Mouse (Mus musculus) CH12.LX (cell line): ENCODE measurements at regions not wholly inside any gene's neighbourhood (a gene's known extent, or its start where the extent isn't known, plus 50 kb on each side); places are given as distances from the start of the nearest gene placed in this dataset.

Experiments used
- DNase-seq: peaks from one replicate; pipeline ENCODE4 v3.0.0-alpha.2; 2013; ENCODE audit errors: extremely low read depth
- H3K27ac ChIP-seq: 2 replicates; pipeline ENCODE4 v1.5.1; 2012; ENCODE audit warnings: low read depth, mild to moderate bottlenecking, control low read depth, moderate library complexity; ENCODE audit not compliant: insufficient read depth
- H3K27me3 ChIP-seq: replicated peaks from 2 replicates; pipeline ENCODE3; 2012; ENCODE audit warnings: inconsistent platforms
- H3K36me3 ChIP-seq, 2 experiments: replicated peaks in 1 of 2; 2 replicates each; pipeline versions ENCODE3 to v1.6.1; 2012; ENCODE audit warnings: inconsistent platforms in 1 of 2, low read length in 1 of 2, mild to moderate bottlenecking in 1 of 2, mixed read lengths in 1 of 2, moderate library complexity in 1 of 2; ENCODE audit not compliant: control insufficient read depth in 1 of 2, insufficient read depth in 1 of 2
- H3K4me1 ChIP-seq, 2 experiments: 2 replicates each; pipeline ENCODE4 v1.6.1; 2012; ENCODE audit warnings: inconsistent platforms in 1 of 2, moderate library complexity in 1 of 2; ENCODE audit not compliant: insufficient read depth in 2 of 2, control insufficient read depth in 1 of 2
- H3K4me2 ChIP-seq: 2 replicates; pipeline ENCODE4 v1.6.1; 2012; ENCODE audit warnings: low read depth, mild to moderate bottlenecking, control low read depth; ENCODE audit not compliant: poor library complexity, insufficient read depth, severe bottlenecking
- H3K4me3 ChIP-seq, 3 experiments: fragments of 150-350 bp in 1 of 3; sonication (generic) in 1 of 3; replicated peaks in 1 of 3; 2 replicates each; pipeline versions ENCODE3 to v1.5.1; 2011 to 2012; ENCODE audit warnings: low read depth in 2 of 3, low read length in 2 of 3, mild to moderate bottlenecking in 2 of 3, moderate library complexity in 2 of 3, control low read depth in 1 of 3, improper control_type of control experiment in 1 of 3, inconsistent platforms in 1 of 3, mixed read lengths in 1 of 3; ENCODE audit not compliant: poor library complexity in 1 of 3
- H3K79me2 ChIP-seq: replicated peaks from 2 replicates; pipeline ENCODE4 v1.6.1; 2012; ENCODE audit warnings: mild to moderate bottlenecking, moderate library complexity; ENCODE audit not compliant: control insufficient read depth, poor library complexity, insufficient read depth, severe bottlenecking; ENCODE audit errors: extremely low read depth
- H3K9ac ChIP-seq: 2 replicates; pipeline ENCODE4 v1.6.1; 2012; ENCODE audit warnings: low read depth, mild to moderate bottlenecking, control low read depth, moderate library complexity; ENCODE audit not compliant: insufficient read depth
- H3K9me3 ChIP-seq: replicated peaks from 2 replicates; pipeline ENCODE3; 2012; ENCODE audit warnings: low read length, inconsistent platforms, mixed read lengths
- BHLHE40 ChIP-seq: IDR thresholded peaks from 2 replicates; pipeline ENCODE4 v1.6.1; 2011; ENCODE audit warnings: mild to moderate bottlenecking, low read depth, low read length, improper control_type of control experiment
- CHD2 ChIP-seq: IDR thresholded peaks from 2 replicates; pipeline ENCODE4 v1.6.1; 2011; ENCODE audit warnings: low read length, improper control_type of control experiment
- E2F4 ChIP-seq: IDR thresholded peaks from 2 replicates; pipeline ENCODE4 v1.6.1; 2011; ENCODE audit warnings: low read depth, low read length, improper control_type of control experiment; ENCODE audit not compliant: insufficient replicate concordance
- EP300 ChIP-seq: IDR thresholded peaks from 2 replicates; pipeline ENCODE4 v1.6.1; 2011; ENCODE audit warnings: low read length, improper control_type of control experiment
- JUN ChIP-seq: IDR thresholded peaks from 2 replicates; pipeline ENCODE4 v1.6.1; 2011; ENCODE audit warnings: low read depth, mild to moderate bottlenecking, low read length, improper control_type of control experiment, moderate library complexity; ENCODE audit not compliant: insufficient read depth
- JUND ChIP-seq: conservative IDR thresholded peaks from 2 replicates; pipeline ENCODE4 v1.6.1; 2011; ENCODE audit warnings: low read depth, low read length, improper control_type of control experiment
- KAT2A ChIP-seq: IDR thresholded peaks from 2 replicates; pipeline ENCODE4 v1.6.1; 2012; ENCODE audit warnings: low read length, improper control_type of control experiment, inconsistent platforms; ENCODE audit not compliant: insufficient replicate concordance
- MEF2A ChIP-seq: IDR thresholded peaks from 2 replicates; pipeline ENCODE4 v1.6.1; 2014; ENCODE audit warnings: low read depth, mild to moderate bottlenecking, inconsistent platforms, low read length, improper control_type of control experiment, borderline replicate concordance
- MXI1 ChIP-seq: IDR thresholded peaks from 2 replicates; pipeline ENCODE4 v1.6.1; 2011; ENCODE audit warnings: mild to moderate bottlenecking, low read depth, low read length, improper control_type of control experiment
- MYC ChIP-seq: IDR thresholded peaks from 2 replicates; pipeline ENCODE4 v1.6.1; 2011; ENCODE audit warnings: low read depth, mild to moderate bottlenecking, improper control_type of control experiment, low read length
- PAX5 ChIP-seq: IDR thresholded peaks from 2 replicates; pipeline ENCODE4 v1.6.1; 2012; ENCODE audit warnings: low read length, inconsistent platforms, mixed read lengths
- RAD21 ChIP-seq: IDR thresholded peaks from 2 replicates; pipeline ENCODE4 v1.6.1; 2011; ENCODE audit warnings: low read depth, mild to moderate bottlenecking, low read length, improper control_type of control experiment, moderate library complexity
- RCOR1 ChIP-seq: conservative IDR thresholded peaks from 2 replicates; pipeline ENCODE4 v1.6.1; 2012; ENCODE audit warnings: low read depth, mild to moderate bottlenecking, inconsistent platforms, low read length, improper control_type of control experiment
- SMC3 ChIP-seq: IDR thresholded peaks from 2 replicates; pipeline ENCODE4 v1.6.1; 2011; ENCODE audit warnings: low read depth, low read length, improper control_type of control experiment
- TBP ChIP-seq: conservative IDR thresholded peaks from 2 replicates; pipeline ENCODE4 v1.6.1; 2011; ENCODE audit warnings: low read depth, low read length, improper control_type of control experiment
- TCF12 ChIP-seq: IDR thresholded peaks from 2 replicates; pipeline ENCODE4 v1.6.1; 2014; ENCODE audit warnings: low read depth, mild to moderate bottlenecking, inconsistent platforms, low read length, improper control_type of control experiment
- UBTF ChIP-seq: IDR thresholded peaks from 2 replicates; pipeline ENCODE4 v1.6.1; 2012; ENCODE audit warnings: low read depth, mild to moderate bottlenecking, inconsistent platforms, low read length, improper control_type of control experiment, moderate library complexity
- ZC3H11A ChIP-seq: IDR thresholded peaks from 2 replicates; pipeline ENCODE4 v1.6.1; 2012; ENCODE audit warnings: low read depth, mild to moderate bottlenecking, inconsistent platforms, low read length, improper control_type of control experiment
- ZKSCAN1 ChIP-seq: IDR thresholded peaks from 2 replicates; pipeline ENCODE4 v1.6.1; 2012; ENCODE audit warnings: low read depth, inconsistent platforms, low read length, improper control_type of control experiment, borderline replicate concordance
- ZMIZ1 ChIP-seq: IDR thresholded peaks from 2 replicates; pipeline ENCODE4 v1.6.1; 2012; ENCODE audit warnings: low read depth, mild to moderate bottlenecking, inconsistent platforms, low read length, improper control_type of control experiment
- ZNF384 ChIP-seq: IDR thresholded peaks from 2 replicates; pipeline ENCODE4 v1.6.1; 2012; ENCODE audit warnings: low read depth, low read length, improper control_type of control experiment, inconsistent platforms
- dilution Hi-C: fragments of 300-500 bp; cut with MboI; formaldehyde crosslinking; loops from 2 replicates; pipeline ENCODE4 v1.14.3; 2020; ENCODE audit warnings: low sequenced_read_pairs; ENCODE audit not compliant: extremely low pct_unique_long_range_greater_than_20kb, extremely low pct_ligation_motif_present
- in situ Hi-C: fragments of 300-500 bp; cut with MboI; formaldehyde crosslinking; loops from 3 replicates; pipeline ENCODE4 v1.14.3; 2019; ENCODE audit warnings: low sequenced_read_pairs, low pct_ligation_motif_present, low pct_unique_long_range_greater_than_20kb, mixed read lengths

GRCm38 (mm10) chr2:180389013-180389412 lies 54.5 kb upstream of the Gata5 start:
- no peaks in the 10 kb centered on the region for H3K36me3 ChIP-seq

DNA sequence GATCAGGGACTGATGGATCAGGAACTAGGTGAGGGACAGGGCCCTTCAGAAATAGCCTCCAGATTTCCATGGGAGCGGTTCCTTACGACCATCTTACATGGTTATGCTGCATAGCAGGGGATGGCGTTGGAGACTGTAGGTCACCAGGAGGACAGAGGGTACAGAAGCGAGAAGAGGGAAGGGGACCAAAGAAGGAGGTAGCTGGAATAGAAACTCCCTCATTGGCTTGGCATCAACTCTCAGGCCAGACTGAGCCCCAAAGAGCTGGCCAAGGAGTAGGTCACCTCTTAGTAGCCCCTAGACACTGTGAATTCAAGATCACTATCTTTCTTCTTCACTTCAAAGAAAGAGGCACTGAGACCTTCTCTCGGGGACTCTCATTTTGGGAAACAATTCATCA lies 53.6 kb upstream of the Gata5 start:
- Histone ChIP-seq H3K4me2 (no peak overlapping the region), H3K27ac (no peak overlapping the region), H3K9me3 (no peaks in the 10 kb centered on the region), H3K9ac (no peak overlapping the region), H3K27me3 (peaks cover 92% of the 10 kb centered on the region), H3K36me3 (no peaks in the 10 kb centered on the region), H3K4me3 (no peak overlapping the region), H3K79me2 (no peaks in the 10 kb centered on the region), H3K4me1 (no peaks in the 10 kb centered on the region)
- no peak for TF ChIP-seq SMC3
- TF ChIP-seq ZNF384: no peak
- no peak for TF ChIP-seq ZMIZ1
- TF ChIP-seq MEF2A: no peak
- TF ChIP-seq TBP: no peak
- TF ChIP-seq EP300: no peak
- TF ChIP-seq UBTF: no peak
- no peak for TF ChIP-seq JUN
- TF ChIP-seq E2F4: no peak
- in situ Hi-C loops: no loop called here
- no peak for DNase-seq
- dilution Hi-C loops: no loop called here

More at GRCm38 (mm10) chr2:180389013-180389412, 54.5 kb upstream of the Gata5 start:
- Histone ChIP-seq H3K4me3 (no peak overlapping the region), H3K4me1 (no peaks in the 10 kb centered on the region), H3K9ac (no peak overlapping the region), H3K79me2 (no peaks in the 10 kb centered on the region), H3K27ac (no peak overlapping the region), H3K4me2 (no peak overlapping the region), H3K27me3 (peaks cover 92% of the 10 kb centered on the region), H3K9me3 (no peaks in the 10 kb centered on the region)
- TF ChIP-seq PAX5 (no peak), TBP (no peak), RCOR1 (no peak), UBTF (no peak), KAT2A (no peak), CHD2 (no peak), MXI1 (no peak), JUND (no peak), TCF12 (no peak), ZC3H11A (no peak), ZKSCAN1 (no peak), EP300 (no peak), MYC (no peak), RAD21 (no peak), BHLHE40 (no peak)
- in situ Hi-C loops (no loop called here), dilution Hi-C loops (no loop called here)
- no peak for DNase-seq
